Mouse (Mus musculus) embryo, embryonic 11 days (tissue): Measurements from ENCODE around the gene Tmem164.
"Not testable (repeated sequence)": the region's sequence is repeated elsewhere in the genome, so short reads cannot be mapped to it uniquely, and the experiment has no call there.

ENCODE experiments used
- DNase-seq: peaks from one replicate; pipeline ENCODE4 v3.0.0-alpha.2; 2015

Gene Tmem164

DNA sequence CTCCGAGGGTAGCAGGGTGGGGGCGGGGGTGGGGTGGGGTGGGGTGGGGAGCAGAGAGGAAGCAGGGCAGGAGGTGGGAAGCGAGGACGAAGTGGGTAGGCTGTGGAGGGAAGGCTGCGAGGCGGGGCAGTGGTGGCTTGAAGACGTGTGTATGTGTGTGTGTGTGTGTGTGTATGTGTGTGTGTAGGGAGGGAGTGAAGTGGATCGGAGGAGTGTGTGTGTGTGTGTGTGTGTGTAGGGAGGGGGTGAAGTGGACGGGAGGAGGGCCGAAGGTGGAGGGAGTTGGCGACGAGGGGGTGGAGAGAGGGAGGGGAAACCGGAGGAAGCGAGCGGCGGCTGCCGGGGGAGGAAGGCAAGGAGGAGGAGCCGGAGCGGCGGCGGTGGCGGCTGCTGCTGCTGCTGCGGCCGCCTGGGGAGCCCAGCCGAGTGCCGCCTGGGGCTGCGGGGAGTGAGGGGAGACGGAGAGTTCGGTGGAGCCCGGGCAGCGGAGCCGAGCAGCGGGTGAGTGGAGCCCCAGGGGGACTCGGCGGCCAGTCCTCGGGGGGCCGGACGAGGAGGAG lies at the start of gene Tmem164:
Tmem164 (plus strand) TSS at position 351 of the 560 bp plus-strand sequence.
- peak; percentile 82 for DNase-seq

- DNase-seq = not testable (repeated sequence)
These were observed 48.2 kb upstream of the Tmem164 start for GRCm38 (mm10) chrX:142632990-142633389.

- no peak for DNase-seq
These were observed 34.0 kb upstream of the Tmem164 start for GRCm38 (mm10) chrX:142647202-142647601.

GRCm38 (mm10) chrX:142650117-142650764 lies 31.0 kb upstream of the Tmem164 start:
- no peak for DNase-seq

GRCm38 (mm10) chrX:142664704-142665422 lies 16.3 kb upstream of the Tmem164 start:
- DNase-seq = no peak

GRCm38 (mm10) chrX:142665423-142665805 lies 15.8 kb upstream of the Tmem164 start:
- DNase-seq = no peak

GRCm38 (mm10) chrX:142669312-142670091 lies 11.7 kb upstream of the Tmem164 start:
- DNase-seq = no peak

GRCm38 (mm10) chrX:142670121-142670520 lies 11.1 kb upstream of the Tmem164 start:
- peak; percentile 37 for DNase-seq

DNA sequence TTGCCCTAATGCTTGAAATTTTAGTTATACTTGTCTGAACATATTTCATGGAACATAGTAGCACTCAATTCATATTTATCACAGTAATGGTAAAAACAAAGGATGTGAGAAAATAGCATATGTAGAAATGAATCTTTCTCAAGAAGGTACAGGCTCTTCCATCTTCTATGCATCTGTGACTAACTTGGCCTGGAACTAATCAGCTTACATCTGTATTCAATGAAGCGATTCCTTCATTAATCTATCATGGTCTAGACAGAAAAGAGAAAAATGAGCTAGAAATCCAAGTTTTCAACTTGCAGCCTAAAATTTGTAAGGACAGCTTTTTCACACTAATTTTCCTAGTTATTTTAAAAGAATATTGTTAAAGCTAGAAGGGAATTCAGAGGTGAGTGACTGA lies 10.1 kb upstream of the Tmem164 start:
- DNase-seq = no peak

DNA sequence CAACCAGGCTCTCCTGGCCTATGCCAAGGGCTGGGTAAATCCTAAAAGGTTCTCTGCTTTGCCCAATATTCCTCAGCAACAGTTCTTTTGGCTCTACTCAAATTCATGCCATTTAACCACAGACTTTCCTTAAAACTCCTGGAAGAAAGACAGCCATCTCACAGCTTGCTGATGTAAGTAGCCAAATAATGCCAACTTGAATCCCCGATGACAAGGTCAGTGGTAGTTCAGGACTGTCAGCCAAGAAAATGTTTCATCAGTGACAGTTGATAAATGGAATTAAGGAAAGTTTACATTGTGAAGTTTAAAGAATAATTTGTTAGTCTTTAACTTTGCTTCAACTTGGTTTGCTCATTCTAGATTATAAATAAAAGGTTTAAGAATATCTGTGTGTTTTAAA lies 8.5 kb upstream of the Tmem164 start:
- no peak for DNase-seq

GRCm38 (mm10) chrX:142677193-142677592 lies 4.0 kb upstream of the Tmem164 start:
- no peak for DNase-seq

DNA sequence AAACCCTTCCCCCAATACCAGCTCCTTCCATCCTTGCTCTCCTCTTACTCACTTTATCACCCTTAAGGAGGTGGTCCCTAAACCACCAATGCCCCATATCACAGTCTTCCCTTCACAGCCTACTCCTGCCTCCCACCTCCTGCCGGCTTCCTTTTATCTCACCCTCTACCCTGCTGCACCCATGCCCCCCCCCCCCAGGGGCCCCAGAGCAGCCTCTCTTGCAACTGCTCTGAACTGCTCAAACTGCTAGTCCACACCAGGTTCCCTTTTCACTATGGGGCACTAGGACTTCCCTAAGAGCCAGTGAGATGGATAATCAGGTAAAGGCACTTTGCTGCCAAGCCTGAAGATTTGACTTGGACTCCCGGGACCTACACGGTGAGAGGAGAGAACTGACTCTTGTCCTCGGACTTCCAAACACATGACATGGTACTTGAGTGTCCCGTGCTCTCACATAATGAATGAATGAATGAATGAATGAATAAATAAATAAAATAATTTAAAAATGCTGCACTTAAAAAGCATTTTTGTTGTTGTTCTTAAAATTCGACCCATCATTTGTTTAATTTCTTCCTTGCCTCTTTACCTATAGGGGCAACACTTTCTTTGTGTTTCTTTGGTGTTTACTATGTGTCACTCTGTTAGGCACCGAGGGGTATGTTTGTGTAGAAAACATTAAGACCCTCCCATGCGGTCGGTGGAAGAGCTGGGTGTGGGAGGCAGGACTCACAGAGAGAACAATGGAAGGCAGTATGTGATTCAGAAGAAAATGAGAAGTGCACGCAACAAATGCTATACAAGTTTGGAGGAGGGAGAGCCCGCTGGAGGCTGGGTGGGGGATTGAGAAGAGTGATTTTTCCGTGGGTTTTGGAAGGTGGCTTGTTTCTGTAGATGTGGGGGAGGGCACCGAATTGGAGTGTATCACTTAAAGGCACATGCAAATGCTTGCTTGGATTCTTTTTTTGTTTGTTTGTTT lies 2.4 kb upstream of the Tmem164 start:
- DNase-seq = no peak

- DNase-seq = no peak
These were observed 1.5 kb upstream of the Tmem164 start for GRCm38 (mm10) chrX:142679502-142680250.

DNA sequence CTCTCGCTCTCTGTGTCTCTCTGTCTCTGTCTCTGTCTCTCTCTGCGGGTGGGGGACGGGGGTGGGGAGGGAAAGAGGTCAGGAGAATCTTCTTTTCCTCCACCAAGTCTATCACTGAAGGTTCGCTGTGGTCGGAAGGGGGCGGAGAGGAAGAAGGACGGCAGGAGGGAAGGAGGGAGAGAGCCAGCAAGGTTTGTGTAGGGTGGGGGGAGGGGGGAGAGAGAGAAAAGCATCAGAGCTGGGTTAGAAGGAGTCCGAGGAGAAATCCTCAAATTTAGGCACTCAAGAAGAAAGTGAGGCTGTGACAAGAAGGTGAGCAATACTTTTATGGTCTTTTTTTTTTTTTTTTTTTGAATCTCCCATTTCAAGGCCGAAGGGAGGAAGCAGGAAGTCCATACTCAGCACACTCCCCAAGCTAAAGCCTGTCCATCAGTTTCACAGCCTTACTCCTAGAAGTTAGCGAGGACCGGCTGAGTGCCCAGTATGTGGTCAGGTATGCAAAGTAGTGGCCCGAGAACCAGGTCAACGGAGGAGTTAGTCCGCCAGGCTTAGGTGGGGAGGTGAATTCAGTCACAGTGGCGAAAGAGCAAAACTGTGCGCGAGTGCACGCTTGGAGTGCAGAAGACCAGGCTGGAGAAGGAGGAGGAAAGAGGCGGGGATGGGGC lies 683 bp upstream of the Tmem164 start:
- peak; percentile 43 for DNase-seq

- DNase-seq = peak; percentile 66
These were observed 473 bp downstream of the Tmem164 start for GRCm38 (mm10) chrX:142681616-142682141.

GRCm38 (mm10) chrX:142682176-142682820 lies 1.1 kb downstream of the Tmem164 start:
- no peak for DNase-seq

GRCm38 (mm10) chrX:142682990-142683389 lies 1.8 kb downstream of the Tmem164 start:
- DNase-seq = no peak

- DNase-seq = no peak
These were observed 3.5 kb downstream of the Tmem164 start for GRCm38 (mm10) chrX:142684674-142685073.

DNA sequence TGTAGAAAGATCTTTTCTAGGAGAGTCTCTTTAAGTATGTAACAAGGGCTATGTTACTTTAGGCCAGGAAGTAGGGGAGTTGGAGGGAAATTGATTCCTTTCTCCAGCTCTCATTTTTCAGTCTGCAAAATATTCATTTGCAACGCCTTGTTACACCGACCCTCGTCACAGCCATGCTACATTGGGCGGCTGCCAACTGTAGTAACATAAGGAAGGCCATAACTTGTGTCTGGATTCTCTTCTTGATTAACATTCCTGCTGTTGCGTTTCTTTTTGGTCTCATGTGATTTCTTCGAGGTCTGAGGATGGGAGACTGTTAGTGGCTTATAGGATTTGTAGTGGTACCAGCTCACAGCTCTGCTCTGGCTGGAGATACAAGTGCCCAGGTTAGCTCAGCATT lies 4.5 kb downstream of the Tmem164 start:
- no peak for DNase-seq

GRCm38 (mm10) chrX:142688509-142688908 lies 7.3 kb downstream of the Tmem164 start:
- no peak for DNase-seq
